Mouse (Mus musculus) layer of hippocampus, adult 2 months (tissue): ENCODE measurements around the gene Josd2. TPM values are rescaled to one million over a fixed set of nuclear protein-coding genes. Genes with fewer than 3 reads are reported as not detected.

ENCODE experiments used
- DNase-seq, 2 experiments: peaks; one replicate each; pipeline ENCODE4 v3.0.0; 2022; ENCODE audit warnings: low spot score in 2 of 2
- H3K27ac ChIP-seq: fragments of 200-600 bp; 2 replicates; pipeline ENCODE4 v1.8.1; 2022
- H3K4me3 ChIP-seq: fragments of 200-600 bp; 2 replicates; pipeline ENCODE4 v1.8.1; 2022; ENCODE audit warnings: mild to moderate bottlenecking
- CTCF ChIP-seq: fragments of 200-600 bp; conservative IDR thresholded peaks from 2 replicates; pipeline ENCODE4 v1.8.1; 2022; ENCODE audit warnings: antibody characterized with exemption, mild to moderate bottlenecking, moderate library complexity
- total RNA-seq, 2 experiments: library from RNA; stranded (reverse); gene quantifications; 2 replicates each; pipeline ENCODE4 v1.2.3; 2021

The Josd2 gene
- total RNA-seq, 2 experiments from 2014 or later = 91.3 to 92.0 TPM

- DNase-seq = no peak
- TF ChIP-seq CTCF = no peak
- H3K27ac ChIP-seq = peak overlapping the region; percentile 64; the same call in 1 of the 2 replicates
Measured at GRCm38 (mm10) chr7:44437933-44438332, 29.8 kb upstream of the Josd2 start.

GRCm38 (mm10) chr7:44439696-44440095 lies 28.1 kb upstream of the Josd2 start:
- H3K4me3 ChIP-seq = no peak overlapping the region
- peak overlapping the region; percentile 99; the same call in 1 of the 2 replicates for H3K27ac ChIP-seq
- TF ChIP-seq CTCF = no peak
- DNase-seq = no peak

More at GRCm38 (mm10) chr7:44437933-44438332, 29.8 kb upstream of the Josd2 start:
- H3K4me3 ChIP-seq = no peak overlapping the region

GRCm38 (mm10) chr7:44440479-44440878 lies 27.3 kb upstream of the Josd2 start:
- no peak overlapping the region for H3K4me3 ChIP-seq
- TF ChIP-seq CTCF = no peak
- no peak for DNase-seq
- peak overlapping the region; percentile 99 for H3K27ac ChIP-seq

GRCm38 (mm10) chr7:44441180-44441579 lies 26.6 kb upstream of the Josd2 start:
- peak; percentile 32 for TF ChIP-seq CTCF
- H3K27ac ChIP-seq = peak overlapping the region; percentile 99
- peak overlapping the region; percentile 78 for H3K4me3 ChIP-seq
- DNase-seq = no peak

GRCm38 (mm10) chr7:44441648-44442109 lies 26.1 kb upstream of the Josd2 start:
- TF ChIP-seq CTCF = no peak
- peak overlapping the region; percentile 78 for H3K4me3 ChIP-seq
- DNase-seq = peak; percentile 61 to 74
- H3K27ac ChIP-seq = peak overlapping the region; percentile 99

- peak overlapping the region; percentile 78 for H3K4me3 ChIP-seq
- no peak for DNase-seq
- TF ChIP-seq CTCF = no peak
Measured at GRCm38 (mm10) chr7:44442407-44442821, 25.4 kb upstream of the Josd2 start.

GRCm38 (mm10) chr7:44443268-44444173 lies 24.3 kb upstream of the Josd2 start:
- peak overlapping the region; percentile 78 for H3K4me3 ChIP-seq
- peak overlapping the region; percentile 99 for H3K27ac ChIP-seq
- DNase-seq = no peak
- peak; percentile 56 for TF ChIP-seq CTCF

More at GRCm38 (mm10) chr7:44442407-44442821, 25.4 kb upstream of the Josd2 start:
- peak overlapping the region; percentile 99 for H3K27ac ChIP-seq

GRCm38 (mm10) chr7:44444886-44445527 lies 22.8 kb upstream of the Josd2 start:
- Histone ChIP-seq H3K27ac (peak overlapping the region; percentile 99), H3K4me3 (peak overlapping the region; percentile 78)
- DNase-seq = no peak
- no peak for TF ChIP-seq CTCF

- DNase-seq = no peak
- TF ChIP-seq CTCF = no peak
- Histone ChIP-seq H3K27ac (peak overlapping the region; percentile 99), H3K4me3 (peak overlapping the region; percentile 78)
Measured at GRCm38 (mm10) chr7:44445528-44445923, 22.3 kb upstream of the Josd2 start.

- TF ChIP-seq CTCF = peak; percentile 36
- no peak for DNase-seq
- H3K4me3 ChIP-seq = peak overlapping the region; percentile 12
- peak overlapping the region; percentile 99 for H3K27ac ChIP-seq
Measured at GRCm38 (mm10) chr7:44446070-44446855, 21.5 kb upstream of the Josd2 start.

GRCm38 (mm10) chr7:44453256-44453655 lies 14.5 kb upstream of the Josd2 start:
- no peak for TF ChIP-seq CTCF
- Histone ChIP-seq H3K4me3 (no peak overlapping the region), H3K27ac (peak overlapping the region; percentile 43; the same call in 1 of the 2 replicates)
- no peak for DNase-seq

- TF ChIP-seq CTCF = no peak
- Histone ChIP-seq H3K4me3 (no peak overlapping the region), H3K27ac (no peak overlapping the region)
- DNase-seq = no peak
Measured at GRCm38 (mm10) chr7:44456302-44456701, 11.5 kb upstream of the Josd2 start.
